Mouse (Mus musculus): ENCODE results near the gene Dut. TPM values are rescaled to one million over a fixed set of nuclear protein-coding genes. Genes with fewer than 3 reads are reported as not detected.
A peak's percentile ranks its signal among the peaks of the same experiment; 100 is the strongest.
"Not testable (repeated sequence)": the region's sequence is repeated elsewhere in the genome, so short reads cannot be mapped to it uniquely, and the experiment has no call there.

Gene Dut
- polyA plus RNA-seq, 1 experiment, result 66.6 TPM

GRCm38 (mm10) chr2:125275617-125276016 is 28.6 kb downstream of the Dut start:
- Histone ChIP-seq H3K4me1 (ENCODE audit: control insufficient read depth, insufficient read depth, low read length) (peaks cover 13% of the 10 kb centered on the region; the same call in 1 of the 2 replicates), H3K4me3 (ENCODE audit: insufficient read depth, low read length) (no peak overlapping the region), H3K27ac (ENCODE audit: insufficient read depth, low read length) (peak overlapping the region; percentile 81)
- TF ChIP-seq POLR2A (IDR thresholded peaks at IDR 0.05; ENCODE audit: low read depth, low read length), result no peak
- TF ChIP-seq CTCF (IDR thresholded peaks at IDR 0.05; ENCODE audit: borderline replicate concordance, insufficient read depth, low read length), result no peak

- H3K27ac ChIP-seq (ENCODE audit: insufficient read depth, low read length), result no peak overlapping the region; the same call in 1 of the 2 replicates
- TF ChIP-seq CTCF (IDR thresholded peaks at IDR 0.05; ENCODE audit: borderline replicate concordance, insufficient read depth, low read length) (no peak), POLR2A (IDR thresholded peaks at IDR 0.05; ENCODE audit: low read depth, low read length) (no peak)
- no peak overlapping the region for H3K4me3 ChIP-seq (ENCODE audit: insufficient read depth, low read length)
- H3K4me1 ChIP-seq (ENCODE audit: control insufficient read depth, insufficient read depth, low read length), result peaks cover 13% of the 10 kb centered on the region; the same call in 1 of the 2 replicates
Observed at GRCm38 (mm10) chr2:125276692-125277091, 29.7 kb downstream of the Dut start.

DNA sequence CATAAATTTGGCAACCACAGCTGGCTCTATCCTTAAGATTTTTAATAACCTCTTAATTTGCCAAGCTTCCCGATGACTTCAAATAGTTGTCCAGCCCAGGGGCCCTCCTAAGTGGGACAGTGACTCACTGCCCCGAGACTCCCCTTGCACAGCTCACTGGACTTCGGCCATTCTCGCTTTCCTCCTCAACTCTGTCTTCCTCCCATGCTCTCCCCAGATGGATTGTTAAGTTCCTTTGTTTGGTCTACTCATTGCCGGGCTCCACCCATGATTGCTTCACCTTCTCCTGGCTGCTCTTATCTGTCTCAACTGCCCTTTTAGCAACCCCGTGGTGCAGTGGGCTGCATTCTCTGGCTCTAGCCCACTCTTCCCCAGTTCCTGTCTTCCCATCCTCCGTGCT is 31.5 kb downstream of the Dut start:
- Histone ChIP-seq H3K27ac (ENCODE audit: insufficient read depth, low read length) (peak overlapping the region; percentile 88), H3K4me3 (ENCODE audit: insufficient read depth, low read length) (no peak overlapping the region), H3K4me1 (ENCODE audit: control insufficient read depth, insufficient read depth, low read length) (peaks cover 16% of the 10 kb centered on the region)
- TF ChIP-seq CTCF (IDR thresholded peaks at IDR 0.05; ENCODE audit: borderline replicate concordance, insufficient read depth, low read length) (no peak), POLR2A (IDR thresholded peaks at IDR 0.05; ENCODE audit: low read depth, low read length) (no peak)

- peaks cover 14% of the 10 kb centered on the region for H3K4me1 ChIP-seq (ENCODE audit: control insufficient read depth, insufficient read depth, low read length)
- not testable (repeated sequence) for H3K4me3 ChIP-seq (ENCODE audit: insufficient read depth, low read length); H3K27ac ChIP-seq (ENCODE audit: insufficient read depth, low read length)
Observed at GRCm38 (mm10) chr2:125279995-125280394, 33.0 kb downstream of the Dut start.

DNA sequence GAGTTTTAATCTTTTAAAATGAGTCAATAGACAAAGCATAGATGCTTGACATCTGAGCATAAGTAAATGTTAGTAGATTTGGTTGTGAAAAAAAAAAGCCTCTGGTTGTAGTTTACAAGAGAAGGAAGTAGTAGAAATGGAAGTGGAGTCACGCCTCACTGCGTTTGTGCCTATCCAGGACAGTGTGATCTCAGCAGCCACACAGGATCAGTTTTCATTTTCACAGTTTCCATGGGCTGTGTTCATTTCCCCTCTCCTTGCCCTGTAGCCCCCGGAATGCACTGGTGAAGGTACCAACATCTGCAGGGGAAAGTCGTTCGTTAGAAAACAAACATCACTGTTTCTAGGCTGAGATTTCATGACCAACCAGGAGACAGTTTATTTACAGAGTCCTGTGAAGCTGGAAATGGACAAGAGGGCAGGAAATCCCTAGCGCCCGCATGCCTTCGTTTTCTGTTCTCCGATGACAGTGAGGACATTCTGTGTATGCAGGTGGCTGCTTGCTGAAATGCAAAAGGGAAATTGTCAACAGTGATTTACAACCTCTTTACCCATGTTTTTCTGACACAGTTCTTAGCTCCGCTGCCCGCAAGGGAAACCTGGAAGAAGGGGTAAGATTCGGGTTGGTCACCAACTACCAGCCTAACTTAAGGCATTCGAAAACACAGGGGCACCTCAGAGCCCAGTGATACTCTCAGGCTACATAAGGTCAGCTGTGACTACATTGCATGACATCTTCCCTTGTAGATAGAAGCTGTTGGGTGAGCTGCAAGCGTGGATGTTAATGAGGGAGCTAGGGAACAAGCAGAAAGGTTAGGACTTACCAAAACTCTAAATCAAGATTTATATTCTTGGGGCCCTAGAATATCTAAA is 35.6 kb downstream of the Dut start:
- H3K27ac ChIP-seq (ENCODE audit: insufficient read depth, low read length), result no peak overlapping the region
- peaks cover 12% of the 10 kb centered on the region for H3K4me1 ChIP-seq (ENCODE audit: control insufficient read depth, insufficient read depth, low read length)
- no peak overlapping the region for H3K4me3 ChIP-seq (ENCODE audit: insufficient read depth, low read length)
- TF ChIP-seq POLR2A (IDR thresholded peaks at IDR 0.05; ENCODE audit: low read depth, low read length), result no peak
- TF ChIP-seq CTCF (IDR thresholded peaks at IDR 0.05; ENCODE audit: borderline replicate concordance, insufficient read depth, low read length), result no peak

DNA sequence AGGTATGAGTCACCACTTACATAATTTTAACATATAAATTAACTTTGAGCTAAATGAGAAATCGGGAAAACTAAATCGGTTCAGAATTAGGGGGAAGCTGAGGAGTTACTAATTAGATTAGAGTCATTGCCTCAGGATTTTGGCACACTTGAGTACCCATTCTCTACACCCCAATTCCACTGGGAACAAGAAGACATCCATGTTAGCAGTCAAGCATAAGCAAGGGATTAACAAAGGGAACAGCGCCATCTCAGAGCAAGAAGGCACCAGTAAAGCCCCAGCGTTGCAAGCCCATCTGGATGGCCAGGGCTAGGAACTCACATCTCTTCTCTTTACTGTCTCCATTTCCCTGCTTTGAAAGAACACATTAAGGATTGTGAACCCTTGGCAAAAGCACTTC is 38.8 kb downstream of the Dut start:
- Histone ChIP-seq H3K4me3 (ENCODE audit: insufficient read depth, low read length) (no peak overlapping the region), H3K27ac (ENCODE audit: insufficient read depth, low read length) (no peak overlapping the region), H3K4me1 (ENCODE audit: control insufficient read depth, insufficient read depth, low read length) (peaks cover 3% of the 10 kb centered on the region; the same call in 1 of the 2 replicates)
- no peak for TF ChIP-seq CTCF (IDR thresholded peaks at IDR 0.05; ENCODE audit: borderline replicate concordance, insufficient read depth, low read length)
- TF ChIP-seq POLR2A (IDR thresholded peaks at IDR 0.05; ENCODE audit: low read depth, low read length), result no peak

GRCm38 (mm10) chr2:125290197-125290965 is 43.4 kb downstream of the Dut start:
- peak overlapping the region; percentile 99 for H3K27ac ChIP-seq (ENCODE audit: insufficient read depth, low read length)

GRCm38 (mm10) chr2:125291101-125291500 is 44.1 kb downstream of the Dut start:
- Histone ChIP-seq H3K4me3 (ENCODE audit: insufficient read depth, low read length) (no peak overlapping the region), H3K4me1 (ENCODE audit: control insufficient read depth, insufficient read depth, low read length) (peaks cover 21% of the 10 kb centered on the region), H3K27ac (ENCODE audit: insufficient read depth, low read length) (peak overlapping the region; percentile 99)
- TF ChIP-seq CTCF (IDR thresholded peaks at IDR 0.05; ENCODE audit: borderline replicate concordance, insufficient read depth, low read length) (no peak), POLR2A (IDR thresholded peaks at IDR 0.05; ENCODE audit: low read depth, low read length) (no peak)

More at GRCm38 (mm10) chr2:125290197-125290965, 43.4 kb downstream of the Dut start:
- peaks cover 17% of the 10 kb centered on the region for H3K4me1 ChIP-seq (ENCODE audit: control insufficient read depth, insufficient read depth, low read length)
- TF ChIP-seq POLR2A (IDR thresholded peaks at IDR 0.05; ENCODE audit: low read depth, low read length), result 0 out of 2 replicates have a peak, but pooled peaks have one; percentile 14
- TF ChIP-seq CTCF (IDR thresholded peaks at IDR 0.05; ENCODE audit: borderline replicate concordance, insufficient read depth, low read length), result no peak
- H3K4me3 ChIP-seq (ENCODE audit: insufficient read depth, low read length), result no peak overlapping the region

- Histone ChIP-seq H3K4me3 (ENCODE audit: insufficient read depth, low read length) (no peak overlapping the region), H3K27ac (ENCODE audit: insufficient read depth, low read length) (peak overlapping the region; percentile 99), H3K4me1 (ENCODE audit: control insufficient read depth, insufficient read depth, low read length) (peaks cover 22% of the 10 kb centered on the region)
- TF ChIP-seq CTCF (IDR thresholded peaks at IDR 0.05; ENCODE audit: borderline replicate concordance, insufficient read depth, low read length) (no peak), POLR2A (IDR thresholded peaks at IDR 0.05; ENCODE audit: low read depth, low read length) (no peak)
Observed at GRCm38 (mm10) chr2:125292616-125293015, 45.6 kb downstream of the Dut start.
